8 mouse cellular contexts compared by ENCODE assay signal in genomic region chr7:44868919-44869696, GRCm38 (mm10). TPM values are rescaled to one million over a fixed set of nuclear protein-coding genes. Genes with fewer than 3 reads are reported as not detected.
DNase-seq lines count a peak whose midpoint lies in the region; ATAC-seq and TF ChIP-seq lines count a peak whose summit lies in the region.

No protein-coding gene starts in this region.

- under 1% methylated on average over 105 of the region's 108 CpGs for WGBS in intestine, embryonic 15.5 days
- WGBS in liver, postnatal 0 days (ENCODE audit: insufficient replicate concordance), result under 1% methylated on average over 77 of the region's 108 CpGs
- under 1% methylated on average over 68 of the region's 108 CpGs for WGBS in neural tube, embryonic 15.5 days

- H3K4me1 ChIP-seq in intestine, embryonic 15.5 days (replicated peaks), result peaks cover 49% of the 10 kb centered on the region
- peaks cover 56% of the 10 kb centered on the region for H3K4me1 ChIP-seq in liver, postnatal 0 days (ENCODE audit: insufficient read depth)
- peaks cover 55% of the 10 kb centered on the region for H3K4me1 ChIP-seq in neural tube, embryonic 15.5 days

- intact Hi-C loops in gastrocnemius, postnatal 14 days (cut with DNase I; ENCODE audit: low total_unique reads), result no loop called here

- no peaks in the 10 kb centered on the region for H3K27me3 ChIP-seq in intestine, embryonic 15.5 days (replicated peaks)
- no peaks in the 10 kb centered on the region for H3K27me3 ChIP-seq in liver, postnatal 0 days (ENCODE audit: insufficient read depth, low read length)
- no peaks in the 10 kb centered on the region for H3K27me3 ChIP-seq in neural tube, embryonic 15.5 days (replicated peaks)

- peak overlapping the region; percentile 66 for H3K4me2 ChIP-seq in intestine, embryonic 15.5 days (replicated peaks)
- H3K4me2 ChIP-seq in liver, postnatal 0 days (ENCODE audit: low read depth, low read length), result peak overlapping the region; percentile 99
- peak overlapping the region; percentile 80 for H3K4me2 ChIP-seq in neural tube, embryonic 15.5 days

- peaks cover 12% of the 10 kb centered on the region for H3K36me3 ChIP-seq in intestine, embryonic 15.5 days
- H3K36me3 ChIP-seq in liver, postnatal 0 days (replicated peaks; ENCODE audit: insufficient read depth, low read length), result peaks cover 2% of the 10 kb centered on the region; the same call in 1 of the 2 replicates
- peaks cover 16% of the 10 kb centered on the region for H3K36me3 ChIP-seq in neural tube, embryonic 15.5 days

- DNase-seq in right cerebral cortex, postnatal 10 days (ENCODE audit: low spot score in 2 of 2), result peak; percentile 70 to 74
- no peak for DNase-seq in right cerebral cortex, adult 2 months (ENCODE audit: low spot score in 2 of 2)
- peak; percentile 84 for DNase-seq in cerebellum, adult 9-11 months
- DNase-seq in gastrocnemius, postnatal 14 days, result peak; percentile 80
- peak; percentile 73 for DNase-seq in liver, postnatal 0 days
- peak; percentile 77 for DNase-seq in urinary bladder, adult 2 months (ENCODE audit: low spot score)

- ATAC-seq in intestine, embryonic 15.5 days, result peak; percentile 73
- ATAC-seq in liver, postnatal 0 days, result peak; percentile 12
- ATAC-seq in neural tube, embryonic 15.5 days (ENCODE audit: low FRiP score), result peak; percentile 43

- TF ChIP-seq CTCF in liver, postnatal 0 days (IDR thresholded peaks at IDR 0.05; ENCODE audit: low read depth), result no peak

- TF ChIP-seq EP300 in liver, postnatal 0 days (IDR thresholded peaks at IDR 0.05; ENCODE audit: low read depth), result no peak

- H3K9ac ChIP-seq in intestine, embryonic 15.5 days, result peak overlapping the region; percentile 96
- peak overlapping the region; percentile 94 for H3K9ac ChIP-seq in liver, postnatal 0 days (replicated peaks)
- peak overlapping the region; percentile 96 for H3K9ac ChIP-seq in neural tube, embryonic 15.5 days (replicated peaks)

- no peaks in the 10 kb centered on the region for H3K9me3 ChIP-seq in intestine, embryonic 15.5 days
- H3K9me3 ChIP-seq in liver, postnatal 0 days (ENCODE audit: low read length), result no peaks in the 10 kb centered on the region
- no peaks in the 10 kb centered on the region for H3K9me3 ChIP-seq in neural tube, embryonic 15.5 days (replicated peaks)

- peak overlapping the region; percentile 100 for H3K27ac ChIP-seq in intestine, embryonic 15.5 days
- peak overlapping the region; percentile 96 for H3K27ac ChIP-seq in liver, postnatal 0 days (ENCODE audit: low read depth)
- peak overlapping the region; percentile 99 for H3K27ac ChIP-seq in neural tube, embryonic 15.5 days (replicated peaks)

- peak overlapping the region; percentile 96 for H3K4me3 ChIP-seq in intestine, embryonic 15.5 days (replicated peaks)
- H3K4me3 ChIP-seq in liver, postnatal 0 days (ENCODE audit: low read depth, low read length), result peak overlapping the region; percentile 81
- H3K4me3 ChIP-seq in neural tube, embryonic 15.5 days (replicated peaks), result peak overlapping the region; percentile 75

RNA-seq across cellular contexts. Expression of gene Ptov1, which starts 0.5 kb away (rescaled TPM):
- 100 to 1,000 TPM; 161 to 167 TPM for total RNA-seq in gastrocnemius, postnatal 14 days (2021)
- 239 and 253 TPM in 2 replicates for polyA plus RNA-seq in intestine, embryonic 15.5 days (2015; fragmentation: Nextera tagmentation; extraction: Ambion mirVana)
- 43.5 and 49.8 TPM in 2 replicates for polyA plus RNA-seq in liver, postnatal 0 days (2015; fragmentation: Nextera tagmentation; extraction: Ambion mirVana)
- 433 and 459 TPM in 2 replicates for polyA plus RNA-seq in neural tube, embryonic 15.5 days (2015; fragmentation: Nextera tagmentation; extraction: Ambion mirVana)
- polyA plus RNA-seq in urinary bladder, adult 2 months (2012; rRNA removed), result 176 and 195 TPM in 2 replicates

RNA-seq across cellular contexts. Expression of gene Pnkp, which starts 12.2 kb away (rescaled TPM):
- 10 to 100 TPM; 15.1 to 16.6 TPM for total RNA-seq in gastrocnemius, postnatal 14 days (2021)
- 25.9 and 29.0 TPM in 2 replicates for polyA plus RNA-seq in intestine, embryonic 15.5 days (2015; fragmentation: Nextera tagmentation; extraction: Ambion mirVana)
- polyA plus RNA-seq in liver, postnatal 0 days (2015; fragmentation: Nextera tagmentation; extraction: Ambion mirVana), result 25.6 and 27.9 TPM in 2 replicates
- polyA plus RNA-seq in neural tube, embryonic 15.5 days (2015; fragmentation: Nextera tagmentation; extraction: Ambion mirVana), result 29.2 and 29.6 TPM in 2 replicates
- 23.4 and 24.1 TPM in 2 replicates for polyA plus RNA-seq in urinary bladder, adult 2 months (2012; rRNA removed)

RNA-seq across cellular contexts. Expression of gene Tbc1d17, which starts 20.2 kb away (rescaled TPM):
- 10 to 100 TPM; 28.2 to 38.9 TPM for total RNA-seq in gastrocnemius, postnatal 14 days (2021)
- polyA plus RNA-seq in intestine, embryonic 15.5 days (2015; fragmentation: Nextera tagmentation; extraction: Ambion mirVana), result 71.0 and 71.3 TPM in 2 replicates
- polyA plus RNA-seq in liver, postnatal 0 days (2015; fragmentation: Nextera tagmentation; extraction: Ambion mirVana), result 28.2 and 30.5 TPM in 2 replicates
- 105 and 110 TPM in 2 replicates for polyA plus RNA-seq in neural tube, embryonic 15.5 days (2015; fragmentation: Nextera tagmentation; extraction: Ambion mirVana)
- polyA plus RNA-seq in urinary bladder, adult 2 months (2012; rRNA removed), result 67.3 and 68.9 TPM in 2 replicates

RNA-seq across cellular contexts. Expression of gene Akt1s1, which starts 20.3 kb away (rescaled TPM):
- total RNA-seq in gastrocnemius, postnatal 14 days (2021), result 10 to 100 TPM; 85.9 to 86.7 TPM
- polyA plus RNA-seq in intestine, embryonic 15.5 days (2015; fragmentation: Nextera tagmentation; extraction: Ambion mirVana), result 112 and 116 TPM in 2 replicates
- 36.9 and 38.6 TPM in 2 replicates for polyA plus RNA-seq in liver, postnatal 0 days (2015; fragmentation: Nextera tagmentation; extraction: Ambion mirVana)
- 89.9 and 92.0 TPM in 2 replicates for polyA plus RNA-seq in neural tube, embryonic 15.5 days (2015; fragmentation: Nextera tagmentation; extraction: Ambion mirVana)
- polyA plus RNA-seq in urinary bladder, adult 2 months (2012; rRNA removed), result 93.8 and 99.5 TPM in 2 replicates

RNA-seq across cellular contexts. Expression of gene Med25, which starts 23.4 kb away (rescaled TPM):
- 10 to 100 TPM; 48.0 to 49.7 TPM for total RNA-seq in gastrocnemius, postnatal 14 days (2021)
- 88.2 and 91.8 TPM in 2 replicates for polyA plus RNA-seq in intestine, embryonic 15.5 days (2015; fragmentation: Nextera tagmentation; extraction: Ambion mirVana)
- 35.6 and 37.7 TPM in 2 replicates for polyA plus RNA-seq in liver, postnatal 0 days (2015; fragmentation: Nextera tagmentation; extraction: Ambion mirVana)
- 136 and 141 TPM in 2 replicates for polyA plus RNA-seq in neural tube, embryonic 15.5 days (2015; fragmentation: Nextera tagmentation; extraction: Ambion mirVana)
- 57.8 and 66.1 TPM in 2 replicates for polyA plus RNA-seq in urinary bladder, adult 2 months (2012; rRNA removed)

Comparison
In these comparisons a context has a peak if more than half of its experiments do, and no peak if none do; other contexts are left out.
1. DNase-seq: peak in right cerebral cortex, postnatal 10 days (2 of 2), cerebellum, adult 9-11 months (single experiment), gastrocnemius, postnatal 14 days (single experiment), liver, postnatal 0 days (single experiment) and urinary bladder, adult 2 months (single experiment); none in right cerebral cortex, adult 2 months (0 of 2).
2. ATAC-seq: peak in every context shown above with its lines; median percentile 73 in intestine, embryonic 15.5 days; 43 in neural tube, embryonic 15.5 days; 12 in liver, postnatal 0 days.
3. Peak in every context shown above with its lines, with median percentiles within 50 percentile points of each other: H3K27ac ChIP-seq, H3K4me2 ChIP-seq, H3K4me3 ChIP-seq and H3K9ac ChIP-seq.